Mouse (Mus musculus): ENCODE measurements around the gene Arhgap5. TPM values are rescaled to one million over a fixed set of nuclear protein-coding genes. Genes with fewer than 3 reads are reported as not detected.
A peak's percentile ranks its signal among the peaks of the same experiment; 100 is the strongest.

The Arhgap5 gene
- polyA plus RNA-seq, 1 experiment from 2014 or later: 36.7 TPM

DNA sequence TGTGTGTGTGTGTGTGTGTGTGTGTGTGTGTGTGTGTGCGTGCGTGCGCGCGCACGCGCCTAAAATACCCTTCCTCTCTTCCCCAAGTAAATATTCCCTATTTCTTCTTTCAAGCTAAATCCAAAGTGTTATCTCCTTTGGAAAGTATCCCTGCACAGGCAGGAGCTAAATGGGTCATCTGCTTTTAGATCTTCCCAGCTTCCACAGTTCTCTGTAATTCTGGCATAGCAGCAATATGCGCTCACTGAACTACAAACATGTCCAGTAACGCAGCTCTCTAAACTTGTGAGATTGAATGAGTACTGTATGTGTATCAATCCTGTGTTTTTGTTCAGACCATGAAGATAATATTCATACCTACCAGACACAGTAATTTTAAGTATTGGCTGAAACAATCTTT, 20.6 kb upstream of the Arhgap5 start:
- Histone ChIP-seq H3K27me3 (replicated peaks; ENCODE audit: control insufficient read depth, insufficient read depth, low read length) (no peaks in the 10 kb centered on the region), H3K36me3 (ENCODE audit: control insufficient read depth, insufficient read depth) (no peaks in the 10 kb centered on the region), H3K27ac (ENCODE audit: low read length) (no peak overlapping the region), H3K4me2 (ENCODE audit: low read length) (no peak overlapping the region), H3K9ac (replicated peaks; ENCODE audit: low read depth, low read length) (no peak overlapping the region), H3K4me1 (replicated peaks; ENCODE audit: control insufficient read depth, insufficient read depth, low read length) (no peaks in the 10 kb centered on the region), H3K9me3 (ENCODE audit: control insufficient read depth, low read length) (no peaks in the 10 kb centered on the region), H3K4me3 (replicated peaks; ENCODE audit: low read length) (no peak overlapping the region)
- no peak for ATAC-seq
- 95% methylated on average over 9 of the region's 9 CpGs for WGBS

- H3K4me3 ChIP-seq (replicated peaks; ENCODE audit: low read length): no peak overlapping the region
- H3K4me2 ChIP-seq (ENCODE audit: low read length): no peak overlapping the region
- no peaks in the 10 kb centered on the region for H3K27me3 ChIP-seq (replicated peaks; ENCODE audit: control insufficient read depth, insufficient read depth, low read length)
- no peaks in the 10 kb centered on the region for H3K9me3 ChIP-seq (ENCODE audit: control insufficient read depth, low read length)
- WGBS: 32% methylated on average over 15 of the region's 15 CpGs
- no peak overlapping the region for H3K9ac ChIP-seq (replicated peaks; ENCODE audit: low read depth, low read length)
- no peak for ATAC-seq
- no peak overlapping the region for H3K27ac ChIP-seq (ENCODE audit: low read length)
- no peaks in the 10 kb centered on the region for H3K36me3 ChIP-seq (ENCODE audit: control insufficient read depth, insufficient read depth)
- H3K4me1 ChIP-seq (replicated peaks; ENCODE audit: control insufficient read depth, insufficient read depth, low read length): no peaks in the 10 kb centered on the region
These were observed 15.4 kb upstream of the Arhgap5 start for GRCm38 (mm10) chr12:52488266-52488975.

- H3K9me3 ChIP-seq (ENCODE audit: control insufficient read depth, low read length): no peaks in the 10 kb centered on the region
- H3K4me3 ChIP-seq (replicated peaks; ENCODE audit: low read length): no peak overlapping the region
- H3K4me2 ChIP-seq (ENCODE audit: low read length): no peak overlapping the region
- H3K27ac ChIP-seq (ENCODE audit: low read length): no peak overlapping the region
- no peak for ATAC-seq
- H3K27me3 ChIP-seq (replicated peaks; ENCODE audit: control insufficient read depth, insufficient read depth, low read length): no peaks in the 10 kb centered on the region
- H3K9ac ChIP-seq (replicated peaks; ENCODE audit: low read depth, low read length): no peak overlapping the region
- no peaks in the 10 kb centered on the region for H3K36me3 ChIP-seq (ENCODE audit: control insufficient read depth, insufficient read depth)
- H3K4me1 ChIP-seq (replicated peaks; ENCODE audit: control insufficient read depth, insufficient read depth, low read length): no peaks in the 10 kb centered on the region
- WGBS: 56% methylated on average over 6 of the region's 6 CpGs
These were observed 10.5 kb upstream of the Arhgap5 start for GRCm38 (mm10) chr12:52493281-52493681.

DNA sequence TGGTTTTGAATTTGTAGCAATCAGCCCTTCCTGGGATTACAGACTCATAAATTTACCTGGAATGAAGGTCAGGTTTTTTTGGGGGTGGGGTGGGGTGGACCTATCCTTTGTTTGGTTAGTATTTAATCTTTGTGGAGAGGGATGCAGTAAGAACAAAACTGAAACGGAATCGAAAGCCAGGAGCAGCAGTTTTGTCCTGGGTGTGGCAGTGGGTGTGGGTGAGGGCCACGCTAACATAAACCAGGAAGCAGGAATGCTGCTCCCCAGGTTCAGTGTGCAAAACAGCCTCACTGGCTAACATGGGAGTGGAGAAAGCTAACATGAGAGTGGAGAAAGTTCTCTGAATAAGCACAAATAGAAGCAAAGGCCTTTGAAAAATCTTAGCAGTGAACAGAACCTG, 6.6 kb upstream of the Arhgap5 start:
- 87% methylated on average over 3 of the region's 3 CpGs for WGBS
- ATAC-seq: no peak

GRCm38 (mm10) chr12:52500915-52501833, 2.6 kb upstream of the Arhgap5 start:
- Histone ChIP-seq H3K9ac (replicated peaks; ENCODE audit: low read depth, low read length) (no peak overlapping the region), H3K36me3 (ENCODE audit: control insufficient read depth, insufficient read depth) (no peaks in the 10 kb centered on the region), H3K4me3 (replicated peaks; ENCODE audit: low read length) (no peak overlapping the region), H3K4me2 (ENCODE audit: low read length) (no peak overlapping the region), H3K4me1 (replicated peaks; ENCODE audit: control insufficient read depth, insufficient read depth, low read length) (peaks cover 6% of the 10 kb centered on the region; the same call in 1 of the 2 replicates), H3K27me3 (replicated peaks; ENCODE audit: control insufficient read depth, insufficient read depth, low read length) (no peaks in the 10 kb centered on the region), H3K9me3 (ENCODE audit: control insufficient read depth, low read length) (no peaks in the 10 kb centered on the region), H3K27ac (ENCODE audit: low read length) (no peak overlapping the region)
- no peak for ATAC-seq
- 69% methylated on average over 8 of the region's 8 CpGs for WGBS

More for the DNA sequence above, 6.6 kb upstream of the Arhgap5 start:
- H3K27me3 ChIP-seq (replicated peaks; ENCODE audit: control insufficient read depth, insufficient read depth, low read length): no peaks in the 10 kb centered on the region
- no peaks in the 10 kb centered on the region for H3K9me3 ChIP-seq (ENCODE audit: control insufficient read depth, low read length)
- no peaks in the 10 kb centered on the region for H3K36me3 ChIP-seq (ENCODE audit: control insufficient read depth, insufficient read depth)
- no peak overlapping the region for H3K4me3 ChIP-seq (replicated peaks; ENCODE audit: low read length)
- no peak overlapping the region for H3K4me2 ChIP-seq (ENCODE audit: low read length)
- H3K9ac ChIP-seq (replicated peaks; ENCODE audit: low read depth, low read length): no peak overlapping the region
- H3K4me1 ChIP-seq (replicated peaks; ENCODE audit: control insufficient read depth, insufficient read depth, low read length): no peaks in the 10 kb centered on the region
- no peak overlapping the region for H3K27ac ChIP-seq (ENCODE audit: low read length)

- no peak for ATAC-seq
- no peak overlapping the region for H3K27ac ChIP-seq (ENCODE audit: low read length)
- no peak overlapping the region for H3K9ac ChIP-seq (replicated peaks; ENCODE audit: low read depth, low read length)
- no peaks in the 10 kb centered on the region for H3K9me3 ChIP-seq (ENCODE audit: control insufficient read depth, low read length)
- H3K4me2 ChIP-seq (ENCODE audit: low read length): no peak overlapping the region
- peaks cover 6% of the 10 kb centered on the region; the same call in 1 of the 2 replicates for H3K4me1 ChIP-seq (replicated peaks; ENCODE audit: control insufficient read depth, insufficient read depth, low read length)
- H3K4me3 ChIP-seq (replicated peaks; ENCODE audit: low read length): no peak overlapping the region
- H3K36me3 ChIP-seq (ENCODE audit: control insufficient read depth, insufficient read depth): no peaks in the 10 kb centered on the region
- H3K27me3 ChIP-seq (replicated peaks; ENCODE audit: control insufficient read depth, insufficient read depth, low read length): no peaks in the 10 kb centered on the region
- WGBS: 51% methylated on average over 3 of the region's 3 CpGs
These were observed 1.6 kb upstream of the Arhgap5 start for GRCm38 (mm10) chr12:52502161-52502560.

GRCm38 (mm10) chr12:52503131-52503455, 679 bp upstream of the Arhgap5 start:
- WGBS: under 1% methylated on average over 13 of the region's 13 CpGs
- Histone ChIP-seq H3K4me2 (ENCODE audit: low read length) (peak overlapping the region; percentile 77), H3K36me3 (ENCODE audit: control insufficient read depth, insufficient read depth) (no peaks in the 10 kb centered on the region), H3K4me1 (replicated peaks; ENCODE audit: control insufficient read depth, insufficient read depth, low read length) (peaks cover 6% of the 10 kb centered on the region; the same call in 1 of the 2 replicates), H3K27me3 (replicated peaks; ENCODE audit: control insufficient read depth, insufficient read depth, low read length) (no peaks in the 10 kb centered on the region), H3K4me3 (replicated peaks; ENCODE audit: low read length) (peak overlapping the region; percentile 98), H3K27ac (ENCODE audit: low read length) (peak overlapping the region; percentile 98), H3K9me3 (ENCODE audit: control insufficient read depth, low read length) (no peaks in the 10 kb centered on the region), H3K9ac (replicated peaks; ENCODE audit: low read depth, low read length) (peak overlapping the region; percentile 62)
- peak; percentile 34 for ATAC-seq

- H3K4me3 ChIP-seq (replicated peaks; ENCODE audit: low read length): peak overlapping the region; percentile 98
- peaks cover 6% of the 10 kb centered on the region; the same call in 1 of the 2 replicates for H3K4me1 ChIP-seq (replicated peaks; ENCODE audit: control insufficient read depth, insufficient read depth, low read length)
- no peaks in the 10 kb centered on the region for H3K9me3 ChIP-seq (ENCODE audit: control insufficient read depth, low read length)
- no peaks in the 10 kb centered on the region for H3K27me3 ChIP-seq (replicated peaks; ENCODE audit: control insufficient read depth, insufficient read depth, low read length)
- WGBS: under 1% methylated on average over 68 of the region's 78 CpGs
- H3K9ac ChIP-seq (replicated peaks; ENCODE audit: low read depth, low read length): peak overlapping the region; percentile 96
- H3K27ac ChIP-seq (ENCODE audit: low read length): peak overlapping the region; percentile 98
- H3K36me3 ChIP-seq (ENCODE audit: control insufficient read depth, insufficient read depth): no peaks in the 10 kb centered on the region
- H3K4me2 ChIP-seq (ENCODE audit: low read length): peak overlapping the region; percentile 81
- peak; percentile 1; the same call in 1 of the 2 replicates for ATAC-seq
These were observed 784 bp downstream of the Arhgap5 start for GRCm38 (mm10) chr12:52504331-52505181.

DNA sequence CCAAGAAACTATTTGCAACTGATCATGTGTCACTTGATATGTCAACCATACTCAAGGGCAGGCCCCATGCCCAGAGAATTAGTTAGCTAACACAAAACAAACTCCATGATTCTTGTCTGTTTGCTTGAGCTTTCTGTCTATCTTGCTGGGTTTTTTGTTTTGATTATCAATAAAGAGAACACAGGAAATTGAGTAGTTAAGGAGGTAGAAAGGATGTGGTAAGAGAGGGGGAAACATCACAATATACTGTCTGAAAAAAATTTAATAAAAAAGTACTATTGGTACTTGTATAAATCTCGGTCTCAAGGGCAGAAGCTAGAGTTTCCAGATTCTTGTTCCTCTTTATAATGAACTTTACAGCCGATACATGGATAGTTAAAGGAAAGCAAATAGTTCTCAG, 20.9 kb downstream of the Arhgap5 start:
- WGBS: 93% methylated on average over 2 of the region's 2 CpGs
- Histone ChIP-seq H3K27ac (ENCODE audit: low read length) (no peak overlapping the region), H3K4me2 (ENCODE audit: low read length) (no peak overlapping the region), H3K4me3 (replicated peaks; ENCODE audit: low read length) (no peak overlapping the region), H3K4me1 (replicated peaks; ENCODE audit: control insufficient read depth, insufficient read depth, low read length) (no peaks in the 10 kb centered on the region), H3K36me3 (ENCODE audit: control insufficient read depth, insufficient read depth) (no peaks in the 10 kb centered on the region), H3K27me3 (replicated peaks; ENCODE audit: control insufficient read depth, insufficient read depth, low read length) (no peaks in the 10 kb centered on the region), H3K9me3 (ENCODE audit: control insufficient read depth, low read length) (no peaks in the 10 kb centered on the region), H3K9ac (replicated peaks; ENCODE audit: low read depth, low read length) (no peak overlapping the region)
- ATAC-seq: no peak

Measured in forebrain, embryonic 16.5 days (tissue).